Mouse (Mus musculus): ENCODE measurements around the gene Abcc12. TPM values are rescaled to one million over a fixed set of nuclear protein-coding genes. Genes with fewer than 3 reads are reported as not detected.
A peak's percentile ranks its signal among the peaks of the same experiment; 100 is the strongest.

Gene Abcc12
- polyA plus RNA-seq, 1 experiment from 2014 or later, result not detected

- Histone ChIP-seq H3K27ac (peak overlapping the region; percentile 20; the same call in 1 of the 2 replicates), H3K4me3 (no peak overlapping the region), H3K27me3 (ENCODE audit: poor library complexity, severe bottlenecking) (no peaks in the 10 kb centered on the region), H3K4me1 (peaks cover 21% of the 10 kb centered on the region), H3K36me3 (replicated peaks) (no peaks in the 10 kb centered on the region), H3K9me3 (no peaks in the 10 kb centered on the region)
- WGBS, result 65% methylated on average over 7 of the region's 7 CpGs
- no peak for DNase-seq (ENCODE audit: extremely low spot score, low spot score)
These were observed 45.4 kb downstream of the Abcc12 start for GRCm38 (mm10) chr8:86535068-86535560.

- H3K27ac ChIP-seq, result no peak overlapping the region
- no peaks in the 10 kb centered on the region for H3K27me3 ChIP-seq (ENCODE audit: poor library complexity, severe bottlenecking)
- no peaks in the 10 kb centered on the region for H3K9me3 ChIP-seq
- peaks cover 2% of the 10 kb centered on the region for H3K4me1 ChIP-seq
- WGBS, result 78% methylated on average over 2 of the region's 2 CpGs
- H3K4me3 ChIP-seq, result no peak overlapping the region
- H3K36me3 ChIP-seq (replicated peaks), result no peaks in the 10 kb centered on the region
- DNase-seq (ENCODE audit: extremely low spot score, low spot score), result no peak
These were observed 50.8 kb downstream of the Abcc12 start for GRCm38 (mm10) chr8:86529714-86530113.

- H3K4me3 ChIP-seq, result no peak overlapping the region
- 91% methylated on average over 19 of the region's 19 CpGs for WGBS
These were observed 53.0 kb downstream of the Abcc12 start for GRCm38 (mm10) chr8:86527336-86528029.

GRCm38 (mm10) chr8:86526808-86527207 lies 53.7 kb downstream of the Abcc12 start:
- WGBS, result 94% methylated on average over 8 of the region's 8 CpGs
- Histone ChIP-seq H3K9me3 (no peaks in the 10 kb centered on the region), H3K4me1 (no peaks in the 10 kb centered on the region), H3K36me3 (replicated peaks) (no peaks in the 10 kb centered on the region), H3K27ac (no peak overlapping the region), H3K4me3 (no peak overlapping the region), H3K27me3 (ENCODE audit: poor library complexity, severe bottlenecking) (no peaks in the 10 kb centered on the region)
- DNase-seq (ENCODE audit: extremely low spot score, low spot score), result no peak

More at GRCm38 (mm10) chr8:86527336-86528029, 53.0 kb downstream of the Abcc12 start:
- Histone ChIP-seq H3K27me3 (ENCODE audit: poor library complexity, severe bottlenecking) (no peaks in the 10 kb centered on the region), H3K27ac (no peak overlapping the region), H3K36me3 (replicated peaks) (no peaks in the 10 kb centered on the region), H3K4me1 (no peaks in the 10 kb centered on the region), H3K9me3 (no peaks in the 10 kb centered on the region)
- DNase-seq (ENCODE audit: extremely low spot score, low spot score), result no peak

GRCm38 (mm10) chr8:86514203-86514602 lies 66.3 kb downstream of the Abcc12 start:
- H3K27ac ChIP-seq, result no peak overlapping the region
- WGBS, result 87% methylated on average over 1 of the region's 1 CpGs
- 0 out of 2 replicates have a peak, but pooled peaks cover 4% of the 10 kb centered on the region for H3K4me1 ChIP-seq
- no peaks in the 10 kb centered on the region for H3K9me3 ChIP-seq
- no peak overlapping the region for H3K4me3 ChIP-seq
- no peaks in the 10 kb centered on the region for H3K27me3 ChIP-seq (ENCODE audit: poor library complexity, severe bottlenecking)
- H3K36me3 ChIP-seq (replicated peaks), result no peaks in the 10 kb centered on the region
- no peak for DNase-seq (ENCODE audit: extremely low spot score, low spot score)

GRCm38 (mm10) chr8:86512886-86513285 lies 67.6 kb downstream of the Abcc12 start:
- Histone ChIP-seq H3K36me3 (replicated peaks) (no peaks in the 10 kb centered on the region), H3K9me3 (no peaks in the 10 kb centered on the region), H3K27me3 (ENCODE audit: poor library complexity, severe bottlenecking) (no peaks in the 10 kb centered on the region), H3K27ac (no peak overlapping the region), H3K4me3 (no peak overlapping the region), H3K4me1 (no peaks in the 10 kb centered on the region)
- DNase-seq (ENCODE audit: extremely low spot score, low spot score), result no peak
- 76% methylated on average over 5 of the region's 5 CpGs for WGBS

- no peak overlapping the region for H3K27ac ChIP-seq
- no peak overlapping the region for H3K4me3 ChIP-seq
- no peaks in the 10 kb centered on the region for H3K9me3 ChIP-seq
- 76% methylated on average over 10 of the region's 10 CpGs for WGBS
- no peak for DNase-seq (ENCODE audit: extremely low spot score, low spot score)
- H3K27me3 ChIP-seq (ENCODE audit: poor library complexity, severe bottlenecking), result no peaks in the 10 kb centered on the region
- no peaks in the 10 kb centered on the region for H3K4me1 ChIP-seq
- H3K36me3 ChIP-seq (replicated peaks), result no peaks in the 10 kb centered on the region
These were observed 68.2 kb downstream of the Abcc12 start for GRCm38 (mm10) chr8:86512131-86512792.

- Histone ChIP-seq H3K27me3 (ENCODE audit: poor library complexity, severe bottlenecking) (no peaks in the 10 kb centered on the region), H3K36me3 (replicated peaks) (no peaks in the 10 kb centered on the region), H3K4me1 (no peaks in the 10 kb centered on the region), H3K9me3 (peaks cover 10% of the 10 kb centered on the region), H3K27ac (no peak overlapping the region), H3K4me3 (no peak overlapping the region)
- 83% methylated on average over 7 of the region's 7 CpGs for WGBS
- DNase-seq (ENCODE audit: extremely low spot score, low spot score), result no peak
These were observed 79.1 kb downstream of the Abcc12 start for GRCm38 (mm10) chr8:86501341-86501740.

- 88% methylated on average over 4 of the region's 4 CpGs for WGBS
- Histone ChIP-seq H3K27me3 (ENCODE audit: poor library complexity, severe bottlenecking) (no peaks in the 10 kb centered on the region), H3K4me3 (no peak overlapping the region), H3K9me3 (no peaks in the 10 kb centered on the region), H3K4me1 (no peaks in the 10 kb centered on the region), H3K36me3 (replicated peaks) (no peaks in the 10 kb centered on the region), H3K27ac (no peak overlapping the region)
- DNase-seq (ENCODE audit: extremely low spot score, low spot score), result no peak
These were observed 85.4 kb downstream of the Abcc12 start for GRCm38 (mm10) chr8:86495056-86495455.

- H3K4me3 ChIP-seq, result no peak overlapping the region
- H3K4me1 ChIP-seq, result no peaks in the 10 kb centered on the region
- H3K36me3 ChIP-seq (replicated peaks), result no peaks in the 10 kb centered on the region
- H3K27ac ChIP-seq, result no peak overlapping the region
- no peak for DNase-seq (ENCODE audit: extremely low spot score, low spot score)
- H3K9me3 ChIP-seq, result no peaks in the 10 kb centered on the region
- WGBS, result 61% methylated on average over 1 of the region's 1 CpGs
- no peaks in the 10 kb centered on the region for H3K27me3 ChIP-seq (ENCODE audit: poor library complexity, severe bottlenecking)
These were observed 86.6 kb downstream of the Abcc12 start for GRCm38 (mm10) chr8:86493841-86494240.

GRCm38 (mm10) chr8:86485411-86485810 lies 95.1 kb downstream of the Abcc12 start:
- H3K36me3 ChIP-seq (replicated peaks), result no peaks in the 10 kb centered on the region
- H3K4me1 ChIP-seq, result no peaks in the 10 kb centered on the region
- DNase-seq (ENCODE audit: extremely low spot score, low spot score), result no peak
- H3K4me3 ChIP-seq, result no peak overlapping the region
- H3K27me3 ChIP-seq (ENCODE audit: poor library complexity, severe bottlenecking), result no peaks in the 10 kb centered on the region
- H3K9me3 ChIP-seq, result no peaks in the 10 kb centered on the region
- WGBS, result 93% methylated on average over 6 of the region's 6 CpGs
- H3K27ac ChIP-seq, result no peak overlapping the region

GRCm38 (mm10) chr8:86484244-86484643 lies 96.2 kb downstream of the Abcc12 start:
- Histone ChIP-seq H3K4me3 (no peak overlapping the region), H3K9me3 (no peaks in the 10 kb centered on the region), H3K27ac (no peak overlapping the region), H3K36me3 (replicated peaks) (no peaks in the 10 kb centered on the region), H3K4me1 (no peaks in the 10 kb centered on the region), H3K27me3 (ENCODE audit: poor library complexity, severe bottlenecking) (no peaks in the 10 kb centered on the region)
- no peak for DNase-seq (ENCODE audit: extremely low spot score, low spot score)

- no peaks in the 10 kb centered on the region for H3K9me3 ChIP-seq
- DNase-seq (ENCODE audit: extremely low spot score, low spot score), result no peak
- H3K36me3 ChIP-seq (replicated peaks), result no peaks in the 10 kb centered on the region
- no peak overlapping the region for H3K4me3 ChIP-seq
- 82% methylated on average over 1 of the region's 1 CpGs for WGBS
- H3K4me1 ChIP-seq, result no peaks in the 10 kb centered on the region
- H3K27me3 ChIP-seq (ENCODE audit: poor library complexity, severe bottlenecking), result no peaks in the 10 kb centered on the region
- H3K27ac ChIP-seq, result no peak overlapping the region
These were observed 98.4 kb downstream of the Abcc12 start for GRCm38 (mm10) chr8:86482116-86482515.

Data from forebrain, embryonic 10.5 days (tissue).